Mouse (Mus musculus) frontal cortex, postnatal 14 days (tissue): ENCODE results near the gene Fam71d.

Experiments used
- DNase-seq, 2 experiments: peaks; one replicate each; pipeline ENCODE4 v3.0.0; 2022; ENCODE audit warnings: low spot score in 2 of 2

Fam71d gene

GRCm38 (mm10) chr12:78773211-78773610, 81.9 kb downstream of the Fam71d start:
- DNase-seq, result no peak

DNA sequence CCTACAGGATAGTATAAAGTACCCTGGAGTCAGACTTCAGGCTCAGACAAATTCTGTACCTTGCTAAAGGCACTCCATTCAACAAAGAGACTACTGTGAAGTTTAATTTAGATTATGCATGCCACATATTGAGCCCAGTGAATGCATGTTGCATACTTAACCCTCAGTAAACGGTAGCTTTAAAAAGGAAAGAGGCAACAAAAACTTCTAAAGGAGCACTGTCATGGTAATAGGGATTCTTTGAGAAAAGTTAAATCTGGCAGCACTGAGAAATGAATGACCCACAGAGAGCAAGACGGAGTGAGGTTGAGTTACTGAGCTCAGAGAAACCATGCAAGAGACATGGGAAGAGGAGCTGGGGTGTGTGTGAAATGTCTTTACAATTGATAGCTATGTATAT, 86.6 kb downstream of the Fam71d start:
- DNase-seq, result no peak

GRCm38 (mm10) chr12:78778423-78779067, 87.2 kb downstream of the Fam71d start:
- no peak for DNase-seq
